Mouse (Mus musculus) MEL (cell line): ENCODE results near the gene Ssr2. TPM values are rescaled to one million over a fixed set of nuclear protein-coding genes. Genes with fewer than 3 reads are reported as not detected.
A peak's percentile ranks its signal among the peaks of the same experiment; 100 is the strongest.
"Not testable (repeated sequence)": the region's sequence is repeated elsewhere in the genome, so short reads cannot be mapped to it uniquely, and the experiment has no call there.

ENCODE experiments used
- DNase-seq: peaks from one replicate; pipeline ENCODE4 v3.0.0; 2011; ENCODE audit warnings: low read depth, low spot score
- H3K27ac ChIP-seq: 2 replicates; pipeline ENCODE4 v1.5.1; 2012; ENCODE audit warnings: low read depth, mild to moderate bottlenecking, control low read depth, low read length, moderate library complexity; ENCODE audit not compliant: control insufficient read depth
- H3K27me3 ChIP-seq, 2 experiments: fragments of 150-350 bp in 1 of 2; sonication (generic) in 1 of 2; 2 replicates each; pipeline ENCODE4 v1.6.1; 2012; ENCODE audit warnings: low read length in 2 of 2, mild to moderate bottlenecking in 2 of 2, improper control_type of control experiment in 1 of 2, moderate library complexity in 1 of 2; ENCODE audit not compliant: insufficient read depth in 2 of 2, control insufficient read depth in 1 of 2
- H3K36me3 ChIP-seq, 2 experiments: 2 replicates each; pipeline ENCODE4 v1.6.1; 2012 to 2014; ENCODE audit warnings: low read length in 2 of 2, improper control_type of control experiment in 1 of 2, inconsistent platforms in 1 of 2, mild to moderate bottlenecking in 1 of 2; ENCODE audit not compliant: insufficient read depth in 2 of 2, control insufficient read depth in 1 of 2
- H3K4me1 ChIP-seq, 2 experiments: fragments of 150-350 bp in 1 of 2; sonication (generic) in 1 of 2; 2 replicates each; pipeline ENCODE4 v1.6.1; 2012; ENCODE audit warnings: low read length in 2 of 2, improper control_type of control experiment in 1 of 2, mild to moderate bottlenecking in 1 of 2; ENCODE audit not compliant: insufficient read depth in 2 of 2, control insufficient read depth in 1 of 2
- H3K4me3 ChIP-seq, 2 experiments: fragments of 150-350 bp in 1 of 2; sonication (generic) in 1 of 2; 2 replicates each; pipeline ENCODE4 v1.5.1; 2012; ENCODE audit warnings: low read depth in 2 of 2, low read length in 2 of 2, mild to moderate bottlenecking in 2 of 2, moderate library complexity in 2 of 2, control low read depth in 1 of 2, improper control_type of control experiment in 1 of 2; ENCODE audit not compliant: control insufficient read depth in 1 of 2, insufficient read depth in 1 of 2
- H3K79me2 ChIP-seq: 2 replicates; pipeline ENCODE4 v1.6.1; 2012; ENCODE audit warnings: mild to moderate bottlenecking, low read length, moderate library complexity; ENCODE audit not compliant: control insufficient read depth, poor library complexity, insufficient read depth
- H3K9ac ChIP-seq: 2 replicates; pipeline ENCODE4 v1.6.1; 2012; ENCODE audit warnings: low read depth, mild to moderate bottlenecking, control low read depth, low read length, moderate library complexity; ENCODE audit not compliant: control insufficient read depth, poor library complexity, severe bottlenecking
- H3K9me3 ChIP-seq: fragments of 150-350 bp; sonication (generic); replicated peaks from 2 replicates; pipeline ENCODE4 v1.6.1; 2012; ENCODE audit warnings: mild to moderate bottlenecking, low read length, improper control_type of control experiment, moderate library complexity; ENCODE audit not compliant: insufficient read depth
- CHD2 ChIP-seq: IDR thresholded peaks from 2 replicates; pipeline ENCODE4 v1.6.1; 2011; ENCODE audit warnings: low read length, improper control_type of control experiment
- ELF1 ChIP-seq: IDR thresholded peaks from 2 replicates; pipeline ENCODE4 v1.6.1; 2014; ENCODE audit warnings: low read depth, mild to moderate bottlenecking, inconsistent platforms, low read length, improper control_type of control experiment, moderate library complexity
- ETS1 ChIP-seq: IDR thresholded peaks from 2 replicates; pipeline ENCODE4 v1.6.1; 2012; ENCODE audit warnings: low read depth, mild to moderate bottlenecking, inconsistent platforms, low read length, improper control_type of control experiment, moderate library complexity
- GABPA ChIP-seq: IDR thresholded peaks from 2 replicates; pipeline ENCODE4 v1.6.1; 2012; ENCODE audit warnings: low read depth, mild to moderate bottlenecking, inconsistent platforms, low read length, improper control_type of control experiment, moderate library complexity
- HCFC1 ChIP-seq: IDR thresholded peaks from 2 replicates; pipeline ENCODE4 v1.6.1; 2012; ENCODE audit warnings: low read depth, mild to moderate bottlenecking, inconsistent platforms, low read length, improper control_type of control experiment, moderate library complexity
- KAT2A ChIP-seq: conservative IDR thresholded peaks from 2 replicates; pipeline ENCODE4 v1.6.1; 2012; ENCODE audit warnings: low read depth, low read length, improper control_type of control experiment, inconsistent platforms
- MAX ChIP-seq: IDR thresholded peaks from 2 replicates; pipeline ENCODE4 v1.6.1; 2011; ENCODE audit warnings: low read length, improper control_type of control experiment
- MAZ ChIP-seq: IDR thresholded peaks from 2 replicates; pipeline ENCODE4 v1.6.1; 2012; ENCODE audit warnings: low read depth, mild to moderate bottlenecking, inconsistent platforms, low read length, improper control_type of control experiment
- POLR2A ChIP-seq, 2 experiments: IDR thresholded peaks; 2 replicates each; pipeline ENCODE4 v1.6.1; 2011 to 2012; ENCODE audit warnings: low read length in 2 of 2, mild to moderate bottlenecking in 2 of 2, control low read depth in 1 of 2, improper control_type of control experiment in 1 of 2, low read depth in 1 of 2, moderate library complexity in 1 of 2; ENCODE audit not compliant: control insufficient read depth in 1 of 2, insufficient read depth in 1 of 2, poor library complexity in 1 of 2
- SIN3A ChIP-seq: IDR thresholded peaks from 2 replicates; pipeline ENCODE4 v1.6.1; 2012; ENCODE audit warnings: low read length, improper control_type of control experiment, inconsistent platforms
- SMC3 ChIP-seq: IDR thresholded peaks from 2 replicates; pipeline ENCODE4 v1.6.1; 2011; ENCODE audit warnings: low read depth, low read length, improper control_type of control experiment
- USF1 ChIP-seq: IDR thresholded peaks from 2 replicates; pipeline ENCODE4 v1.6.1; 2014; ENCODE audit warnings: low read depth, mild to moderate bottlenecking, inconsistent platforms, low read length, improper control_type of control experiment, moderate library complexity
- polyA plus RNA-seq, 2 experiments: library from polyadenylated mRNA; stranded (reverse) in 1 of 2; unstranded in 1 of 2; fragments of >175 nt in 1 of 2; fragments of >200 nt in 1 of 2; gene quantifications; 2 replicates each; pipeline versions ENCODE4 v1.2.1 to v1.2.4; 2012; ENCODE audit warnings: low replicate concordance in 2 of 2, low read depth in 1 of 2; ENCODE audit not compliant: insufficient read length in 2 of 2, insufficient read depth in 1 of 2, missing spikeins in 1 of 2
- total RNA-seq: library from RNA; depleted of rRNA; stranded (reverse); fragments of 300-350 nt; gene quantifications from 2 replicates; pipeline ENCODE4 v1.2.3, GENCODE M21; 2012

Gene Ssr2
- total and polyA plus RNA-seq, 3 experiments, result 176 to 706 (median 594) TPM

DNA sequence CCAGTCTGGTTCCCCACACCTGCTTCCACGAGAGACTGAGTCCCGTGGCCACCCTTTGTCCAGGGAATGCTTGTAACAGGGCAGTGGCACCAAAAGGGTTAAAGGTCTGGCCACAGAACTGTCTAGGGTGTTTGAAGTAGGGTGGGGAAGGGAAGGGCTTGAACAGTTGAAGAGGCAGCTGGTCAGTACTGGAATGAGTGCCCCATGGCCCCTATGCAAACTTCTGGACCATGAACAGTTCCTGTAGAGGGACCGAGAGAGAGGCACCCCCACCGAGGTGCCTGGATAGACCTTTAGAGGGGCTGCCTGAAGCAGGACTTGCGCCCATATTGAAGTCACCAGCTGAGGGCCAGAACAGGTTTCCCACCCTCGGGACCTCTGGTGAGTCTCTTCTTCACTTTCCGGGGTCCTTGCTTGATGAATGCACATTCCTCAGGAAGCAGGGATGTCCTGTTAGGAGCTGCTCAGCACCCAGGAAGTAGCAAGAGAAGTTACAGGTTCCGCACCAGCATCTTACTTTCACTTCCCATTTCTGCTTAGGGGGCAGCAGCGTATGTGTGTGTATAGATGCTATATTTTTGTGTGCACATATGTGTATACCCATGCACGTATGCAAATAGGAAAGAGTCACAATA, 17.4 kb downstream of the Ssr2 start:
- peaks cover 0 to 4% of the 10 kb centered on the region in 2 experiments; a peak in 2 of 4 replicates for H3K36me3 ChIP-seq
- peak overlapping the region; percentile 36 for H3K27ac ChIP-seq
- peak overlapping the region; percentile 77 to 86 for H3K4me3 ChIP-seq
- H3K4me1 ChIP-seq, result peaks cover 0 to 20% of the 10 kb centered on the region in 2 experiments; a peak in 2 of 4 replicates
- DNase-seq, result peak; percentile 82
- no peaks in the 10 kb centered on the region; the same call in 1 of the 2 replicates for H3K79me2 ChIP-seq
- no peaks in the 10 kb centered on the region for H3K27me3 ChIP-seq
- peak overlapping the region; percentile 65 for H3K9ac ChIP-seq
- TF ChIP-seq ELF1 (peak; percentile 77), SMC3 (peak; percentile 16; the same call in 1 of the 2 replicates), HCFC1 (peak; percentile 16; the same call in 1 of the 2 replicates), KAT2A (no peak), SIN3A (peak; percentile 41; the same call in 1 of the 2 replicates), ETS1 (peak; percentile 6; the same call in 1 of the 2 replicates), POLR2A (IDR thresholded peaks at IDR 0.05; ENCODE audit: control insufficient read depth in 1 of 2, insufficient read depth in 1 of 2, low read depth in 1 of 2, low read length in 2 of 2, poor library complexity in 1 of 2) (peak; percentile 25 to 29; a peak in 1 of 4 replicates), MAX (no peak), MAZ (peak; percentile 70; the same call in 1 of the 2 replicates), USF1 (no peak)
- no peaks in the 10 kb centered on the region for H3K9me3 ChIP-seq

DNA sequence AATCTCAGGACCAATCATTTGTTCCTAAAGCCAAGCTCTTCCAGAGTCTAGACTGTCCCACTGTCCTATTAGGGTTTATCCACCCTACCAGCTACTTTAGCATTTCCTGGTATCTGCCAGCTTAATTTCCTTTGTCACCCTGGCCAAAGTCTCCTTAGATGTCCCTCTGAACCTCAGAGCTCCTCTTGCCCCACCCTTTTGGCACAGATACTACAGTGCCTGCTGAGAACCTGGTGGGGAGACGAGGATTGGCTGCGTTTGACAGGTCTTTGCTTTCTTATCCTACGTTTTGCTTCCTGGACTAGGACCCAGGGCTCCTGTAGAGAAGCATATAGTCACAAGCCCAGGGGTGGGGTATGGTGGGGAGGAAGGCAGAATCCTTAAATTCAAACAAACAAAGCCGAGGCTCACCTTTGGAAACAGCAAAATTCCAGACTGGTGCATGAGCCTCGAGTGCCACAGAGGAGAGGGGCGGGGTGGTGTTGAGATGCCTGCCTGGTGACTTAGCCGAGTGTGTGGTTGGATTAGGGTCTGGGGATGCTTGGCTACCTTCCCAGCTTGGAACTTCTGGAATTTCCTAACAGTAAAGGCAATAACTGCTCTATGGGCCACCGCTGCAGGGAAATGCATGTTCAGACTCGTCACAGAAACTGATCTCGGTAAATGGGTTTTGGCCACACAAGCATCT, 18.4 kb downstream of the Ssr2 start:
- TF ChIP-seq CHD2, result no peak
- 0 out of 2 replicates have a peak, but pooled peaks have one; percentile 3 for TF ChIP-seq ETS1
- no peak for TF ChIP-seq GABPA
- Histone ChIP-seq H3K9me3 (no peaks in the 10 kb centered on the region), H3K36me3 (peaks cover 0 to 4% of the 10 kb centered on the region in 2 experiments; a peak in 2 of 4 replicates), H3K27me3 (no peaks in the 10 kb centered on the region), H3K4me3 (peak overlapping the region in 1 of 2 experiments; percentile 86; a peak in 1 of 4 replicates), H3K4me1 (peaks cover 0 to 20% of the 10 kb centered on the region in 2 experiments; a peak in 2 of 4 replicates), H3K9ac (no peak overlapping the region), H3K27ac (no peak overlapping the region), H3K79me2 (no peaks in the 10 kb centered on the region; the same call in 1 of the 2 replicates)
- DNase-seq, result no peak

DNA sequence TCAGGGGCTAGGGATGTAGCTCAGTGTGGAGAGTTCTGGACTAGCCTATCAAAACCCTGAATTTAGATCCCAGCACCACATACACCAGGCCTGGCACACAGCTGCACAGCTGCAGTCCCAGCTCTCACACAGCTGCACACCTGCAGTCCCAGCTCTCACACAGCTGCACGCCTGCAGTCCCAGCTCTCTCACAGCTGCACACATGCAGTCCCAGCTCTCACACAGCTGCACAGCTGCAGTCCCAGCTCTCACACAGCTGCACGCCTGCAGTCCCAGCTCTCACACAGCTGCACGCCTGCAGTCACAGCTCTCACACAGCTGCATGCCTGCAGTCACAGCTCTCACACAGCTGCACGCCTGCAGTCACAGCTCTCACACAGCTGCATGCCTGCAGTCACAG, 20.9 kb downstream of the Ssr2 start:
- DNase-seq, H3K9ac ChIP-seq, H3K27ac ChIP-seq, H3K36me3 ChIP-seq, H3K9me3 ChIP-seq, H3K4me3 ChIP-seq, H3K79me2 ChIP-seq, H3K27me3 ChIP-seq: not testable (repeated sequence)
- peaks cover 0 to 19% of the 10 kb centered on the region in 2 experiments; a peak in 2 of 4 replicates for H3K4me1 ChIP-seq
